Comparison of ENCODE assay signal across 1 mouse cellular context in genomic region chr11:21343490-21343889, GRCm38 (mm10).
TF ChIP-seq lines count a peak whose summit lies in the region.

No protein-coding gene starts in this region.

TF ChIP-seq in MEL, 35 proteins besides CTCF, POLR2A, EP300 and RAD21 (continued from another document):
- TF ChIP-seq MEF2A (IDR thresholded peaks at IDR 0.05; ENCODE audit: extremely low read depth, insufficient replicate concordance, low read depth, low read length, poor library complexity, severe bottlenecking) (no peak), MAZ (IDR thresholded peaks at IDR 0.05; ENCODE audit: low read depth, low read length) (0 out of 2 replicates have a peak, but pooled peaks have one; percentile 32), E2F4 (IDR thresholded peaks at IDR 0.05; ENCODE audit: borderline replicate concordance, low read depth, low read length) (no peak), SIN3A (IDR thresholded peaks at IDR 0.05; ENCODE audit: low read length) (peak; percentile 62), CHD1 (IDR thresholded peaks at IDR 0.05; ENCODE audit: low read depth, low read length) (no peak)
